Mouse (Mus musculus) heart, postnatal 0 days (tissue): ENCODE measurements around the gene Aldh18a1.

Experiments
- CTCF ChIP-seq: IDR thresholded peaks from 2 replicates; pipeline ENCODE4 v1.5.1; 2016; ENCODE audit warnings: antibody characterized with exemption, control low read depth, low read depth
- EP300 ChIP-seq: IDR thresholded peaks from 2 replicates; pipeline ENCODE4 v1.6.1; 2016; ENCODE audit warnings: antibody characterized with exemption, low read depth

- no peak for TF ChIP-seq CTCF
- no peak for TF ChIP-seq EP300
These were observed 19.4 kb upstream of the Aldh18a1 start for GRCm38 (mm10) chr19:40607676-40608075.
